Mouse (Mus musculus) kidney, adult 11 months (tissue): Measurements from ENCODE around the gene Olfr18.
A peak's percentile ranks its signal among the peaks of the same experiment; 100 is the strongest.
"Not testable (repeated sequence)": the region's sequence is repeated elsewhere in the genome, so short reads cannot be mapped to it uniquely, and the experiment has no call there.

Experiments
- DNase-seq: peaks from one replicate; pipeline ENCODE4 v3.0.0; 2022

The Olfr18 gene

GRCm38 (mm10) chr9:20335994-20336393, at the start of gene Olfr18:
TSS of gene Olfr18 (minus strand) at chr9:20336094.
- DNase-seq = no peak

GRCm38 (mm10) chr9:20385343-20385703, 49.4 kb upstream of the Olfr18 start:
- DNase-seq = no peak

GRCm38 (mm10) chr9:20384532-20385342, 48.8 kb upstream of the Olfr18 start, which contains the start of gene Zfp560:
TSS of gene Zfp560 (minus strand) at chr9:20385177.
- peak; percentile 69 for DNase-seq

- DNase-seq = no peak
These were observed 47.8 kb upstream of the Olfr18 start for GRCm38 (mm10) chr9:20383659-20384058.

- no peak for DNase-seq
These were observed 38.8 kb upstream of the Olfr18 start for GRCm38 (mm10) chr9:20374712-20375111.

GRCm38 (mm10) chr9:20367311-20367710, 31.4 kb upstream of the Olfr18 start:
- DNase-seq = no peak

- DNase-seq = no peak
These were observed 12.6 kb upstream of the Olfr18 start for GRCm38 (mm10) chr9:20348501-20348900.

- DNase-seq = no peak
These were observed 37.7 kb downstream of the Olfr18 start, which contains the start of gene Olfr873 for GRCm38 (mm10) chr9:20298232-20298631. TSS of gene Olfr873 (plus strand) at chr9:20298532.

GRCm38 (mm10) chr9:20295562-20295961, 40.3 kb downstream of the Olfr18 start:
- DNase-seq = not testable (repeated sequence)

- no peak for DNase-seq
These were observed 53.8 kb downstream of the Olfr18 start, which contains the start of gene Olfr39 for GRCm38 (mm10) chr9:20282051-20282450. TSS of gene Olfr39 (plus strand) at chr9:20282351.
